Comparison of ENCODE assay signal across 17 mouse cellular contexts in the genomic region with DNA sequence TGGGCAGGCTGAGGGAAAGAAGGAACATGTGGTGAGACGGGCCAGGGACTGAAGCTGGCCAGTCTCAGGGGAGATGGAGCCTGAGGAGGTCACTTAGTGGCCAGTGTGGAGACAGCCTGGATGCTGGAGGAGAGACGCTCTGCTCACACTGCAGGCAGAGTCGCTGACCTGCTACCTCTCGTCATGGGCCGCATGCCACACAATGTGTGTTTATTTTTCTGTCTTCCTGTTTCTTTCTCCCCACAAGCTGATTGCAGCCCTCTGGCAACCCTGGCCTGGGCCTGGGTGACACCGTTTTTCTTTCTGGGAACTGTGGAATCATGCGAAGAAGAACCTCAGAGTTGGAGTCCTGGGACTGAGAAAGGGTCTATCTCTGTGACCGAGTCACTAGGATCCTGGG. TPM values are rescaled to one million over a fixed set of nuclear protein-coding genes. Genes with fewer than 3 reads are reported as not detected.
A peak's percentile ranks its signal among the peaks of the same experiment; 100 is the strongest.
DNase-seq lines count a peak whose midpoint lies in the region; ATAC-seq and TF ChIP-seq lines count a peak whose summit lies in the region.
"Had no signal": no experiment of that assay in that cellular context is flagged by ENCODE, and none has a peak within 500 bp of the region (broad histone marks: within the 10 kb centered on the region; RNA-seq: fewer than 3 reads in every experiment).

No protein-coding gene starts in this region.

- no peak for TF ChIP-seq CTCF in left cerebral cortex, adult 2 months (IDR thresholded peaks at IDR 0.05)

- intact Hi-C loops in left cerebral cortex, adult 2 months (cut with DNase I) = loop anchor here (2.0 kb wide), 1 partner anchor 17 kb away; no protein-coding TSS in a partner anchor
- intact Hi-C loops in left cerebral cortex, postnatal 36 days (cut with DNase I) = loop anchor here (1.0 kb wide), 1 partner anchor 17 kb away; no protein-coding TSS in a partner anchor

- 60% methylated on average over 8 of the region's 8 CpGs for WGBS in heart, embryonic 13.5 days
- WGBS in midbrain, embryonic 13.5 days = 62% methylated on average over 8 of the region's 8 CpGs
- WGBS in midbrain, embryonic 16.5 days = 74% methylated on average over 8 of the region's 8 CpGs

- no peak overlapping the region for H3K4me2 ChIP-seq in heart, embryonic 13.5 days
- no peak overlapping the region for H3K4me2 ChIP-seq in midbrain, embryonic 13.5 days (replicated peaks)
- H3K4me2 ChIP-seq in midbrain, embryonic 16.5 days (ENCODE audit: low read length) = no peak overlapping the region
- H3K4me2 ChIP-seq: limb, embryonic 15.5 days; lung, embryonic 15.5 days had no signal

- ATAC-seq in heart, embryonic 13.5 days (ENCODE audit: extremely low read depth, insufficient number of reproducible peaks, low FRiP score, low TSS enrichment) = no peak
- no peak for ATAC-seq in midbrain, embryonic 13.5 days
- no peak for ATAC-seq in midbrain, embryonic 16.5 days
- ATAC-seq: forebrain, postnatal 0 days; Patski had no signal

- no peaks in the 10 kb centered on the region for H3K36me3 ChIP-seq in heart, embryonic 13.5 days
- 0 out of 2 replicates have a peak, but pooled peaks cover 3% of the 10 kb centered on the region for H3K36me3 ChIP-seq in midbrain, embryonic 13.5 days
- no peaks in the 10 kb centered on the region for H3K36me3 ChIP-seq in midbrain, embryonic 16.5 days (ENCODE audit: control insufficient read depth, insufficient read depth, low read length)
- H3K36me3 ChIP-seq: limb, embryonic 15.5 days; lung, embryonic 15.5 days; midbrain, embryonic 10.5 days had no signal

- no peak overlapping the region for H3K27ac ChIP-seq in heart, embryonic 13.5 days (replicated peaks)
- peak overlapping the region; percentile 61 for H3K27ac ChIP-seq in left cerebral cortex, adult 2 months
- peak overlapping the region; percentile 11 for H3K27ac ChIP-seq in midbrain, embryonic 13.5 days
- H3K27ac ChIP-seq in midbrain, embryonic 16.5 days (ENCODE audit: low read length) = no peak overlapping the region
- H3K27ac ChIP-seq: limb, embryonic 15.5 days; lung, embryonic 15.5 days; midbrain, embryonic 10.5 days had no signal

- peaks cover 54% of the 10 kb centered on the region for H3K4me1 ChIP-seq in heart, embryonic 13.5 days
- H3K4me1 ChIP-seq in midbrain, embryonic 13.5 days (replicated peaks) = peaks cover 74% of the 10 kb centered on the region
- peaks cover 29% of the 10 kb centered on the region for H3K4me1 ChIP-seq in midbrain, embryonic 16.5 days (ENCODE audit: control insufficient read depth, insufficient read depth, low read length)

- peaks cover 19% of the 10 kb centered on the region for H3K27me3 ChIP-seq in heart, embryonic 13.5 days (replicated peaks)
- H3K27me3 ChIP-seq in midbrain, embryonic 13.5 days = peaks cover 10% of the 10 kb centered on the region
- H3K27me3 ChIP-seq in midbrain, embryonic 16.5 days (ENCODE audit: control insufficient read depth, insufficient read depth, low read depth, low read length) = no peaks in the 10 kb centered on the region
- H3K27me3 ChIP-seq: Patski had no signal

- no peak for DNase-seq in heart, adult 9 months (ENCODE audit: low spot score in 2 of 2)
- DNase-seq in left cerebral cortex, adult 2 months (ENCODE audit: extremely low spot score in 1 of 2, low spot score in 2 of 2) = no peak
- DNase-seq in left cerebral cortex, postnatal 36 days (ENCODE audit: low spot score in 2 of 2) = no peak
- no peak for DNase-seq in T-cell, adult 2 months (ENCODE audit: low spot score)
- DNase-seq: adrenal gland, postnatal 36 days; forebrain, postnatal 0 days; kidney, adult 2 months; kidney, postnatal 36 days; thymus, adult 2 months had no signal

- H3K9ac ChIP-seq in heart, embryonic 13.5 days = peak overlapping the region; percentile 13; the same call in 1 of the 2 replicates
- no peak overlapping the region for H3K9ac ChIP-seq in midbrain, embryonic 13.5 days (replicated peaks)
- H3K9ac ChIP-seq in midbrain, embryonic 16.5 days (ENCODE audit: low read depth, low read length) = no peak overlapping the region
- H3K9ac ChIP-seq: forebrain, postnatal 0 days; limb, embryonic 15.5 days; lung, embryonic 15.5 days had no signal

- H3K9me3 ChIP-seq in heart, embryonic 13.5 days = no peaks in the 10 kb centered on the region
- H3K9me3 ChIP-seq in midbrain, embryonic 13.5 days = no peaks in the 10 kb centered on the region
- H3K9me3 ChIP-seq in midbrain, embryonic 16.5 days (replicated peaks; ENCODE audit: control insufficient read depth, low read length, poor library complexity, severe bottlenecking) = no peaks in the 10 kb centered on the region
- H3K9me3 ChIP-seq: limb, embryonic 15.5 days; lung, embryonic 15.5 days; midbrain, embryonic 10.5 days had no signal

- no peak overlapping the region for H3K4me3 ChIP-seq in heart, embryonic 13.5 days
- no peak overlapping the region for H3K4me3 ChIP-seq in left cerebral cortex, adult 2 months
- H3K4me3 ChIP-seq in midbrain, embryonic 13.5 days (replicated peaks) = no peak overlapping the region
- no peak overlapping the region for H3K4me3 ChIP-seq in midbrain, embryonic 16.5 days (ENCODE audit: low read depth, low read length)
- H3K4me3 ChIP-seq: limb, embryonic 15.5 days; lung, embryonic 15.5 days; midbrain, embryonic 10.5 days; myocyte had no signal

RNA-seq across cellular contexts. Expression of a gene that starts 8.1 kb away (rescaled TPM):
- polyA plus RNA-seq in heart, embryonic 13.5 days (2015; fragmentation: Nextera tagmentation; extraction: Ambion mirVana) = 10.2 and 12.4 TPM in 2 replicates
- 10 to 100 TPM; 89.0 to 99.0 TPM for total RNA-seq in left cerebral cortex, adult 2 months (2021)
- 10 to 100 TPM; 83.5 to 88.3 TPM for total RNA-seq in left cerebral cortex, postnatal 36 days (2021)
- 12.4 and 12.7 TPM in 2 replicates for polyA plus RNA-seq in midbrain, embryonic 13.5 days (2015; fragmentation: Nextera tagmentation; extraction: Ambion mirVana)
- 17.8 and 19.7 TPM in 2 replicates for polyA plus RNA-seq in midbrain, embryonic 16.5 days (2015; fragmentation: Nextera tagmentation; extraction: Ambion mirVana)

RNA-seq across cellular contexts. Expression of a gene that starts 10.7 kb away (rescaled TPM):
- 19.3 and 21.3 TPM in 2 replicates for polyA plus RNA-seq in heart, embryonic 13.5 days (2015; fragmentation: Nextera tagmentation; extraction: Ambion mirVana)
- total RNA-seq in left cerebral cortex, adult 2 months (2021) = 10 to 100 TPM; 27.9 to 28.9 TPM
- total RNA-seq in left cerebral cortex, postnatal 36 days (2021) = 10 to 100 TPM; 25.3 to 25.6 TPM
- 14.9 and 15.4 TPM in 2 replicates for polyA plus RNA-seq in midbrain, embryonic 13.5 days (2015; fragmentation: Nextera tagmentation; extraction: Ambion mirVana)
- polyA plus RNA-seq in midbrain, embryonic 16.5 days (2015; fragmentation: Nextera tagmentation; extraction: Ambion mirVana) = 12.5 and 14.0 TPM in 2 replicates

RNA-seq across cellular contexts. Expression of a gene that starts 23.1 kb away (rescaled TPM):
- polyA plus RNA-seq in heart, embryonic 13.5 days (2015; fragmentation: Nextera tagmentation; extraction: Ambion mirVana) = 15.2 and 16.4 TPM in 2 replicates
- total RNA-seq in left cerebral cortex, adult 2 months (2021) = 10 to 100 TPM; 12.1 to 12.7 TPM
- 10 to 100 TPM; 11.0 to 13.3 TPM for total RNA-seq in left cerebral cortex, postnatal 36 days (2021)
- polyA plus RNA-seq in midbrain, embryonic 13.5 days (2015; fragmentation: Nextera tagmentation; extraction: Ambion mirVana) = 19.8 and 22.4 TPM in 2 replicates
- polyA plus RNA-seq in midbrain, embryonic 16.5 days (2015; fragmentation: Nextera tagmentation; extraction: Ambion mirVana) = 13.3 and 14.5 TPM in 2 replicates

RNA-seq across cellular contexts. Expression of a gene that starts 32.4 kb away (rescaled TPM):
- polyA plus RNA-seq in heart, embryonic 13.5 days (2015; fragmentation: Nextera tagmentation; extraction: Ambion mirVana) = 9.4 and 9.5 TPM in 2 replicates
- 1 to 10 TPM; 3.3 to 3.9 TPM for total RNA-seq in left cerebral cortex, adult 2 months (2021)
- total RNA-seq in left cerebral cortex, postnatal 36 days (2021) = 1 to 10 TPM; 2.7 to 3.3 TPM
- 1.2 and 2.4 TPM in 2 replicates for polyA plus RNA-seq in midbrain, embryonic 13.5 days (2015; fragmentation: Nextera tagmentation; extraction: Ambion mirVana)
- 1.3 and 1.8 TPM in 2 replicates for polyA plus RNA-seq in midbrain, embryonic 16.5 days (2015; fragmentation: Nextera tagmentation; extraction: Ambion mirVana)

Comparison
In these comparisons a context has a peak if more than half of its experiments do, and no peak if none do; other contexts are left out.
1. H3K27ac ChIP-seq: peak in left cerebral cortex, adult 2 months (single experiment) and midbrain, embryonic 13.5 days (single experiment); none in heart, embryonic 13.5 days (single experiment) and midbrain, embryonic 16.5 days (single experiment).